Mouse (Mus musculus): ENCODE data around the gene Gusb.
"Not testable (repeated sequence)": the region's sequence is repeated elsewhere in the genome, so short reads cannot be mapped to it uniquely, and the experiment has no call there.

Gusb gene

GRCm38 (mm10) chr5:130002301-130003146 lies at the start of gene Gusb:
Gene Gusb, minus strand, starts transcription at chr5:130003049.
- peak; percentile 67 for DNase-seq

- no peak for DNase-seq
Measured at GRCm38 (mm10) chr5:130052510-130052909, 49.7 kb upstream of the Gusb start.

GRCm38 (mm10) chr5:130051073-130051860 lies 48.4 kb upstream of the Gusb start:
- DNase-seq = no peak

- DNase-seq = no peak
Measured at GRCm38 (mm10) chr5:130050416-130050815, 47.6 kb upstream of the Gusb start.

- no peak for DNase-seq
Measured at GRCm38 (mm10) chr5:130048786-130049520, 46.1 kb upstream of the Gusb start.

GRCm38 (mm10) chr5:130047013-130047412 lies 44.2 kb upstream of the Gusb start:
- DNase-seq = no peak

GRCm38 (mm10) chr5:130046589-130046988 lies 43.7 kb upstream of the Gusb start:
- no peak for DNase-seq

GRCm38 (mm10) chr5:130046100-130046499 lies 43.3 kb upstream of the Gusb start:
- DNase-seq = no peak

- DNase-seq = no peak
Measured at GRCm38 (mm10) chr5:130044201-130044695, 41.4 kb upstream of the Gusb start.

GRCm38 (mm10) chr5:130043741-130044140 lies 40.9 kb upstream of the Gusb start:
- DNase-seq = no peak

- no peak for DNase-seq
Measured at GRCm38 (mm10) chr5:130041262-130041661, 38.4 kb upstream of the Gusb start.

GRCm38 (mm10) chr5:130040797-130041196 lies 37.9 kb upstream of the Gusb start:
- DNase-seq = no peak

- peak; percentile 44 for DNase-seq
Measured at GRCm38 (mm10) chr5:130037752-130038455, 35.1 kb upstream of the Gusb start.

GRCm38 (mm10) chr5:130036300-130036699 lies 33.5 kb upstream of the Gusb start:
- DNase-seq = not testable (repeated sequence)

- DNase-seq = no peak
Measured at GRCm38 (mm10) chr5:130033869-130034268, 31.0 kb upstream of the Gusb start.

- DNase-seq = no peak
Measured at GRCm38 (mm10) chr5:130031410-130032390, 28.9 kb upstream of the Gusb start.

GRCm38 (mm10) chr5:130029142-130029897 lies 26.5 kb upstream of the Gusb start, which contains the start of the genes Asl and Crcp:
Gene Asl, minus strand, starts transcription at chr5:130029247.
Gene Crcp, plus strand, starts transcription at chr5:130029290.
- DNase-seq = peak; percentile 83

- no peak for DNase-seq
Measured at GRCm38 (mm10) chr5:130027696-130028095, 24.8 kb upstream of the Gusb start.

- DNase-seq = no peak
Measured at GRCm38 (mm10) chr5:130027134-130027533, 24.3 kb upstream of the Gusb start.

All from thymus, postnatal 25 days (tissue).